Mouse (Mus musculus): ENCODE measurements around the gene Cyp3a41b. TPM values are rescaled to one million over a fixed set of nuclear protein-coding genes. Genes with fewer than 3 reads are reported as not detected.
"Not testable (repeated sequence)": the region's sequence is repeated elsewhere in the genome, so short reads cannot be mapped to it uniquely, and the experiment has no call there.

Cyp3a41b gene
- total RNA-seq (2021): not detected in 2 replicates
- long read RNA-seq, experiment 1: 0 reads
- long read RNA-seq, experiment 2: 0 reads

GRCm38 (mm10) chr5:145584630-145585029 is at the start of gene Cyp3a41b:
Gene Cyp3a41b, minus strand, starts transcription at chr5:145584730.
- DNase-seq: not testable (repeated sequence)

- DNase-seq: not testable (repeated sequence)
Measured at GRCm38 (mm10) chr5:145632286-145632685, 47.8 kb upstream of the Cyp3a41b start.

GRCm38 (mm10) chr5:145604891-145605290 is 20.4 kb upstream of the Cyp3a41b start:
- not testable (repeated sequence) for DNase-seq

- DNase-seq: not testable (repeated sequence)
Measured at GRCm38 (mm10) chr5:145597851-145598250, 13.3 kb upstream of the Cyp3a41b start.

GRCm38 (mm10) chr5:145577321-145577720 is 7.2 kb downstream of the Cyp3a41b start:
- DNase-seq: not testable (repeated sequence)

GRCm38 (mm10) chr5:145575660-145576059 is 8.9 kb downstream of the Cyp3a41b start:
- DNase-seq: not testable (repeated sequence)

GRCm38 (mm10) chr5:145571922-145572321 is 12.6 kb downstream of the Cyp3a41b start:
- DNase-seq: not testable (repeated sequence)

Other genes with a start within 250 kb of the Cyp3a41b start
- not detected in 2 replicates for gene Cyp3a57, start 239.5 kb downstream of the Cyp3a41b start, total RNA-seq (2021)
- gene Cyp3a16, start 115.0 kb downstream of the Cyp3a41b start, total RNA-seq (2021): 2.9 and 35.2 TPM in 2 replicates
- 3.7 TPM in 1 of 2 replicates, not detected in the other for gene Cyp3a41a, start 135.4 kb upstream of the Cyp3a41b start, total RNA-seq (2021)
- gene Cyp3a44, start 221.1 kb upstream of the Cyp3a41b start, total RNA-seq (2021): 0.34 and 7.1 TPM in 2 replicates

Data from adrenal gland, postnatal 14 days (tissue).